Mouse (Mus musculus): ENCODE data around the gene Cdc34b. TPM values are rescaled to one million over a fixed set of nuclear protein-coding genes. Genes with fewer than 3 reads are reported as not detected.
A peak's percentile ranks its signal among the peaks of the same experiment; 100 is the strongest.
"Not testable (repeated sequence)": the region's sequence is repeated elsewhere in the genome, so short reads cannot be mapped to it uniquely, and the experiment has no call there.

Cdc34b gene
- polyA plus RNA-seq (2015; fragmentation: Nextera tagmentation; extraction: Ambion mirVana), result not detected in 2 replicates

DNA sequence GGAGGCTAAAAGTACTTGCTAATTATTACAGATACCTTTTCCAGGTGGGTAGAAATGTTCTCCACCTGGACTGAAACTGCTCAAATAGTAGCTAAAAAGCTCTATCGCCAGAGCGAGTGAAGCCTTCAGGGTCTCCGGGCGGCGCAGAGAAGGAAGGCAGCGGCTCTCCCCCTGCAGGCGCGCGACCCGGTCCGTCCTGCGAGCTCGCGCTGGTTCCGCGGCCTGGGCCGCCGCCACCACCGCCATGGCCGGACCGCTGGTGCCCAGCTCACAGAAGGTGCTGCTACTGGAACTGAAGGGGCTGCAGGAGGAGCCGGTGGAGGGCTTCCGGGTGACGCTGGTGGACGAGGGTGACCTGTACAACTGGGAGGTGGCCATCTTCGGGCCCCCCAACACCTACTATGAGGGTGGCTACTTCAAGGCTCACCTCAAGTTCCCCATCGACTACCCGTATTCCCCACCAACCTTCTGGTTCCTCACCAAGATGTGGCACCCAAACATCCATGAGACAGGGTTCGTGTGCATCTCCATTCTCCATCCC, at the start of gene Cdc34b:
Gene Cdc34b, plus strand, starts transcription at position 51 of the 541 bp plus-strand sequence.
- no peak within 1 kb of the TSS for H3K9ac ChIP-seq
- no peaks in the 10 kb centered on the region for H3K4me1 ChIP-seq
- ATAC-seq (ENCODE audit: insufficient number of reproducible peaks, low FRiP score, low TSS enrichment, low read depth), result no peak
- H3K36me3 ChIP-seq, result no peaks in the 10 kb centered on the region
- no peak within 1 kb of the TSS for H3K4me2 ChIP-seq (replicated peaks)
- no peak within 1 kb of the TSS for H3K4me3 ChIP-seq (replicated peaks)
- no peaks in the 10 kb centered on the region for H3K9me3 ChIP-seq (replicated peaks)
- 77% methylated on average over 29 of the region's 29 CpGs for WGBS
- H3K27ac ChIP-seq (replicated peaks), result no peak within 1 kb of the TSS
- H3K27me3 ChIP-seq, result no peaks in the 10 kb centered on the region

- H3K4me3 ChIP-seq (replicated peaks); H3K4me1 ChIP-seq; ATAC-seq (ENCODE audit: insufficient number of reproducible peaks, low FRiP score, low TSS enrichment, low read depth): not testable (repeated sequence)
These were observed 49.1 kb upstream of the Cdc34b start for GRCm38 (mm10) chr11:94692502-94692901.

DNA sequence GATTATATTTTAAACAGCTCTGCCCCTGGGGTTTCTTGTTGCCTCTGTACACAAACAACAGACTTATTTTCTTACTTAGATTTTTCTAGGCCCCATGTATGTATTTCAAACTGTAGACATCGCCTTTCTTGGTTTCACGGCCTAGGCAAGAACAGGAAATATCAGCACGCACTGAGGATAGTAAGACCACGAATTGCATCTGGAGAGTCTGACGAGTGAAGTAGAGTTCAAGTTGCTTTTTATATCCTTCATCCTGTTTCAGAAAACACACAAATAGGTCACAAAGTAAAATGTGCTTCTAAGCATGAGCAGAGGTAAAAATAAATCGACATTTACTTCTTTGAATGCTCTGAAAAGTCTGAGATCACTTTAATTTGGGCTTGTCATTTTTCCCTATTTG, 46.1 kb upstream of the Cdc34b start:
- no peaks in the 10 kb centered on the region for H3K27me3 ChIP-seq
- WGBS, result 55% methylated on average over 6 of the region's 6 CpGs
- no peaks in the 10 kb centered on the region for H3K4me1 ChIP-seq
- no peaks in the 10 kb centered on the region for H3K36me3 ChIP-seq
- no peak overlapping the region for H3K4me3 ChIP-seq (replicated peaks)
- H3K9me3 ChIP-seq (replicated peaks), result no peaks in the 10 kb centered on the region
- H3K9ac ChIP-seq, result no peak overlapping the region
- no peak overlapping the region for H3K27ac ChIP-seq (replicated peaks)
- no peak for ATAC-seq (ENCODE audit: insufficient number of reproducible peaks, low FRiP score, low TSS enrichment, low read depth)
- no peak overlapping the region for H3K4me2 ChIP-seq (replicated peaks)

More at GRCm38 (mm10) chr11:94692502-94692901, 49.1 kb upstream of the Cdc34b start:
- H3K27ac ChIP-seq (replicated peaks); H3K4me2 ChIP-seq (replicated peaks); H3K27me3 ChIP-seq; H3K9ac ChIP-seq; H3K9me3 ChIP-seq (replicated peaks); H3K36me3 ChIP-seq: not testable (repeated sequence)

DNA sequence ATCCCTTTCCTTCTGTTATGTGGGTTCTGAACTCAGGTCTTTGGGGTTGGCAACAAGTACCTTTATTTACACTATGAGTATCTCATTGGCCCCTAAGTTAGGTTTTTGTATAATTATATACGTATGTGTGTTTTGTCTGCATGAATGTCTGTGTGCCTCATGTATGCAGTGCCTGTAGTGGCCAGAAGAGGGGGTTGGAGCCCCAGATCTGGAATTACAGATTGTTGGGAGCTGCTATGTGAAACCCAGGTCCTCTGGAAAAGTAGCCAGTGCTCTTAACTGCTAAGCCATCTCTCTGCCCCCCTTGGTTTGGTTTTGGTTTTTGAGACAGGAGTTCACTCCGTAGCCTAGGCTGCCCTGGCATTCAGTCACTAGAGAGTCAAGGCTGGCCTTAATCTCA, 44.4 kb upstream of the Cdc34b start:
- 87% methylated on average over 2 of the region's 2 CpGs for WGBS
- ATAC-seq (ENCODE audit: insufficient number of reproducible peaks, low FRiP score, low TSS enrichment, low read depth), result no peak
- Histone ChIP-seq H3K36me3 (no peaks in the 10 kb centered on the region), H3K27ac (replicated peaks) (no peak overlapping the region), H3K4me3 (replicated peaks) (no peak overlapping the region), H3K27me3 (no peaks in the 10 kb centered on the region), H3K4me1 (0 out of 2 replicates have a peak, but pooled peaks cover 4% of the 10 kb centered on the region), H3K9me3 (replicated peaks) (no peaks in the 10 kb centered on the region), H3K9ac (no peak overlapping the region), H3K4me2 (replicated peaks) (no peak overlapping the region)

GRCm38 (mm10) chr11:94697703-94698464, 43.7 kb upstream of the Cdc34b start:
- Histone ChIP-seq H3K36me3 (no peaks in the 10 kb centered on the region), H3K4me2 (replicated peaks) (no peak overlapping the region), H3K9ac (no peak overlapping the region), H3K27me3 (no peaks in the 10 kb centered on the region), H3K4me1 (0 out of 2 replicates have a peak, but pooled peaks cover 4% of the 10 kb centered on the region), H3K9me3 (replicated peaks) (no peaks in the 10 kb centered on the region), H3K27ac (replicated peaks) (no peak overlapping the region), H3K4me3 (replicated peaks) (no peak overlapping the region)
- no peak for ATAC-seq (ENCODE audit: insufficient number of reproducible peaks, low FRiP score, low TSS enrichment, low read depth)
- WGBS, result 49% methylated on average over 13 of the region's 13 CpGs

- Histone ChIP-seq H3K4me2 (replicated peaks) (no peak overlapping the region), H3K4me1 (0 out of 2 replicates have a peak, but pooled peaks cover 4% of the 10 kb centered on the region), H3K27me3 (no peaks in the 10 kb centered on the region), H3K9ac (no peak overlapping the region), H3K27ac (replicated peaks) (no peak overlapping the region), H3K36me3 (no peaks in the 10 kb centered on the region), H3K4me3 (replicated peaks) (no peak overlapping the region), H3K9me3 (replicated peaks) (no peaks in the 10 kb centered on the region)
- no peak for ATAC-seq (ENCODE audit: insufficient number of reproducible peaks, low FRiP score, low TSS enrichment, low read depth)
- WGBS, result 95% methylated on average over 3 of the region's 3 CpGs
These were observed 42.2 kb upstream of the Cdc34b start for GRCm38 (mm10) chr11:94699399-94699798.

DNA sequence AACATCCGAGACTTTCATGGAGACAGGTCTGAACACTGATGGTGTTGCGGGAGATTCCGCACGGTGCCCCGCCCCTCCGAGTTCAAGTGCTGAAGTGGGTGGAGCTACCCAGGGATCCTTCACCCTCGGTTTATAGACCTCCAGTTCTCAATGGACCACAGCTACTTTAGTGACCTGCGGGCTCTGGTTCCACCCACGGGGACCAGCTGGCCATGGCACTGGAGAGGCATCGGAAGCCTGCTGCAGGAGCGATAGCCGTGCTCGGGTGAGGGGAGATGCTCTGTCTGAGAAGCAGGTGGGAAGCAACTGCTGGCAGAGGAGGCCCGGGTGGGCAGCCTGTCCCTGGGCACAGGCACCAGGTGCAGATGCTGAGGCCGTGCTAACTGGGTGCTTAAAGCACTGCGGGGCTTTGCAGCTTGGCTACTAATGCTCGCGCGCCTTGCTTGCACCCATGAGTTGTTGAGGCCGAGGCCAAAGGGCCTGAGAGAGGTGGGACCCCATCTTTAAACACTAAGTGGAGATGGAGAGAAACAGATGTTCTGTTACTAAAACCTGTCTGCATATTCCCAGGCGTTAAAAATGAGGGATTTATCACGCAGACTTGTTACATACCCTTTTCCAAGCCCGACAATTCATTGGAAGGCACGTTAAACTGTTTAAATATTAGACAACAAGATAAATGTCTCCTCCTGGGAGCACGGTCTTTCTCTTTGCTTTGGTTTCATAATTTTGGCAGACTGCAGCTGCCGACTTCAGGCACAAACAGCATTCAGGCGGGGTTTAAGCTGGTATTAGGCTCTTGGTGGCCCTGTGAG, 40.0 kb upstream of the Cdc34b start:
- H3K27me3 ChIP-seq, result no peaks in the 10 kb centered on the region
- H3K4me2 ChIP-seq (replicated peaks), result no peak overlapping the region
- H3K36me3 ChIP-seq, result no peaks in the 10 kb centered on the region
- H3K9ac ChIP-seq, result no peak overlapping the region
- 50% methylated on average over 27 of the region's 27 CpGs for WGBS
- H3K9me3 ChIP-seq (replicated peaks), result no peaks in the 10 kb centered on the region
- H3K4me1 ChIP-seq, result 0 out of 2 replicates have a peak, but pooled peaks cover 4% of the 10 kb centered on the region
- no peak for ATAC-seq (ENCODE audit: insufficient number of reproducible peaks, low FRiP score, low TSS enrichment, low read depth)
- no peak overlapping the region for H3K4me3 ChIP-seq (replicated peaks)
- H3K27ac ChIP-seq (replicated peaks), result no peak overlapping the region

GRCm38 (mm10) chr11:94702216-94702610, 39.4 kb upstream of the Cdc34b start:
- Histone ChIP-seq H3K4me3 (replicated peaks) (no peak overlapping the region), H3K27ac (replicated peaks) (no peak overlapping the region), H3K9ac (no peak overlapping the region), H3K4me1 (0 out of 2 replicates have a peak, but pooled peaks cover 4% of the 10 kb centered on the region), H3K27me3 (no peaks in the 10 kb centered on the region), H3K36me3 (no peaks in the 10 kb centered on the region), H3K4me2 (replicated peaks) (no peak overlapping the region), H3K9me3 (replicated peaks) (no peaks in the 10 kb centered on the region)
- WGBS, result 42% methylated on average over 3 of the region's 3 CpGs
- no peak for ATAC-seq (ENCODE audit: insufficient number of reproducible peaks, low FRiP score, low TSS enrichment, low read depth)

DNA sequence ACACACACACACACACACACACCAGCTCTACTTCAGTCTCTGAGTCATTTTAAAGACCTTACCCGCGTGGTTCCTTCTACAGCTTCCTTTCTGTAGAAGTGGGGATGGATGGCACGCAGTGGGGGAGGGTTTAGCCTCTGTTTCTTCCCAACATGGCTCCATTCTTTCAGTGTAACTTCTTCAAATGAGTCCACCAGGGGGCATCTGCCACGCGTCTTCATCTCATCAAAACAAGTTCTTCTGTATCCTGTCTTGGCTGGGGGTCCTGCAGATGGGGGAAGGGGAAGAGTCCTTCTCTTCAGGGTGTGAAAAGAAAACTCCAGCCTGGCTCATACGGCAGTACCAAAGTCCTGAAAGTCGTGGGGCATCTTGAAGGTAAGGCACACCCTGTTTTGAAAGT, 37.6 kb upstream of the Cdc34b start:
- ATAC-seq (ENCODE audit: insufficient number of reproducible peaks, low FRiP score, low TSS enrichment, low read depth), result no peak
- Histone ChIP-seq H3K9ac (no peak overlapping the region), H3K4me1 (0 out of 2 replicates have a peak, but pooled peaks cover 4% of the 10 kb centered on the region), H3K27me3 (no peaks in the 10 kb centered on the region), H3K36me3 (no peaks in the 10 kb centered on the region), H3K9me3 (replicated peaks) (no peaks in the 10 kb centered on the region), H3K4me2 (replicated peaks) (no peak overlapping the region), H3K27ac (replicated peaks) (no peak overlapping the region; the same call in 1 of the 2 replicates), H3K4me3 (replicated peaks) (no peak overlapping the region)
- WGBS, result 38% methylated on average over 7 of the region's 7 CpGs

GRCm38 (mm10) chr11:94704472-94704871, 37.1 kb upstream of the Cdc34b start, which contains the start of gene Gm11541:
Gm11541 (minus strand) TSS chr11:94704499.
- Histone ChIP-seq H3K9ac (no peak within 1 kb of the TSS), H3K36me3 (no peaks in the 10 kb centered on the region), H3K27ac (replicated peaks) (peak within 1 kb of the TSS; percentile 55; the same call in 1 of the 2 replicates), H3K4me2 (replicated peaks) (no peak within 1 kb of the TSS), H3K9me3 (replicated peaks) (no peaks in the 10 kb centered on the region), H3K27me3 (no peaks in the 10 kb centered on the region), H3K4me3 (replicated peaks) (no peak within 1 kb of the TSS), H3K4me1 (0 out of 2 replicates have a peak, but pooled peaks cover 4% of the 10 kb centered on the region)
- no peak for ATAC-seq (ENCODE audit: insufficient number of reproducible peaks, low FRiP score, low TSS enrichment, low read depth)
- 36% methylated on average over 5 of the region's 5 CpGs for WGBS

GRCm38 (mm10) chr11:94713246-94713860, 28.2 kb upstream of the Cdc34b start:
- H3K4me3 ChIP-seq (replicated peaks), result no peak overlapping the region
- peaks cover 30% of the 10 kb centered on the region for H3K4me1 ChIP-seq
- no peak overlapping the region for H3K9ac ChIP-seq
- ATAC-seq (ENCODE audit: insufficient number of reproducible peaks, low FRiP score, low TSS enrichment, low read depth), result peak; percentile 60; the same call in 1 of the 2 replicates
- peak overlapping the region; percentile 74 for H3K27ac ChIP-seq (replicated peaks)
- 26% methylated on average over 11 of the region's 11 CpGs for WGBS
- H3K9me3 ChIP-seq (replicated peaks), result no peaks in the 10 kb centered on the region
- peak overlapping the region; percentile 22; the same call in 1 of the 2 replicates for H3K4me2 ChIP-seq (replicated peaks)
- no peaks in the 10 kb centered on the region for H3K36me3 ChIP-seq
- H3K27me3 ChIP-seq, result no peaks in the 10 kb centered on the region
